Mouse (Mus musculus) hematopoietic multipotent progenitor cell, adult 10-12 weeks (in vitro differentiated cells): ENCODE data around the gene Pin1. TPM values are rescaled to one million over a fixed set of nuclear protein-coding genes. Genes with fewer than 3 reads are reported as not detected.

Source experiments
- polyA plus RNA-seq: library from polyadenylated mRNA; stranded (reverse); fragments of >175 nt; gene quantifications from 2 replicates; pipeline ENCODE4 v1.2.3, GENCODE M21; 2012; ENCODE audit warnings: low replicate concordance

The Pin1 gene
- polyA plus RNA-seq = 11.2 and 13.1 TPM in 2 replicates

DNA sequence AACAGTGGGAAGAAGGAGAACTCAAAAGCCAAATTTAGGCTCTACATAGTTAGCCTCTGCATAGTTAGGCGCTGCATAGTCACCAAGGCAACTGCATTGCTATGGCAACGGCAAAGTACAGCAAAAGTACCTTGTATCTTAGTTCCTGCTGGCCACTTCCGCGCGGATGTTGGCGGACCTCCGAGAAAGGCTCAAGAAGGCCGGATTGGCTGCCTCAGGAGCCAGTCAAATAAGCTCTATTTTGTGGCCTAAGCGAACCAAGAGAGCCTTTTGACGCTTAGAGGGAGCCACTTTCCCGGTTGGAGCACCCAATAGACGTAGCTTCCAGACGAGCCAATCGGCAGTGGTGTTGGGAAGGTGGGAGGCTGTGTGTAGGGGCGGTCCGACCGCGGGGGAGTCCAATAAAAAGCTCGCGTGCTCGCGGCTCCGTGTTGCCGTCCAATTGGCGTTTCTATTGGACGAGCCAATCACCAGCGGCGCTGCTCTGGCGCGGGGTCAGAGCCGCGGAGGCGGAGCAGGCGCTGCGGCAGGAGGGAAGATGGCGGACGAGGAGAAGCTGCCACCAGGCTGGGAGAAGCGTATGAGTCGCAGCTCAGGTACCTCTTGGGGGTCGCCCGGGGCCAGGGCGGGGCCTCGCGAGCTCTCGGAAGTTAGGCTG is at the start of gene Pin1:
Gene Pin1 (plus strand): TSS at position 494 of the 658 bp plus-strand sequence.

GRCm38 (mm10) chr9:20642101-20642895 is 9.6 kb upstream of the Pin1 start, which contains the start of gene Ubl5:
Gene Ubl5, plus strand, starts transcription at chr9:20642878.

GRCm38 (mm10) chr9:20644360-20645081 is 7.4 kb upstream of the Pin1 start, which contains the start of gene Fbxl12:
Gene Fbxl12, minus strand, starts transcription at chr9:20644767.

Other genes starting within 250 kb of the Pin1 start
- gene Zfp26, start 191.9 kb upstream of the Pin1 start, polyA plus RNA-seq = 0.29 and 0.77 TPM in 2 replicates
- 6.2 and 8.7 TPM in 2 replicates for gene Zfp426, start 159.3 kb upstream of the Pin1 start, polyA plus RNA-seq
- gene Zfp266, start 130.7 kb upstream of the Pin1 start, polyA plus RNA-seq = 0.92 and 1.7 TPM in 2 replicates
- gene Zfp846, start 70.8 kb upstream of the Pin1 start, polyA plus RNA-seq = 6.8 and 10.8 TPM in 2 replicates
- gene Ubl5, start 9.2 kb upstream of the Pin1 start, polyA plus RNA-seq = 13.0 and 20.5 TPM in 2 replicates
- 38.3 and 85.5 TPM in 2 replicates for gene Fbxl12, start 7.3 kb upstream of the Pin1 start, polyA plus RNA-seq
- 0.10 TPM in 1 of 2 replicates, not detected in the other for gene Olfm2, start 94.3 kb downstream of the Pin1 start, polyA plus RNA-seq
- 0.94 and 1.0 TPM in 2 replicates for gene Col5a3, start 163.0 kb downstream of the Pin1 start, polyA plus RNA-seq
- not detected in 2 replicates for gene Rdh8, start 166.4 kb downstream of the Pin1 start, polyA plus RNA-seq
- 86.0 and 279 TPM in 2 replicates for gene A230050P20Rik, start 216.5 kb downstream of the Pin1 start, polyA plus RNA-seq
- gene Angptl6, start 227.6 kb downstream of the Pin1 start, polyA plus RNA-seq = 2.3 and 3.8 TPM in 2 replicates
- 93.7 and 103 TPM in 2 replicates for gene Ppan, start 236.1 kb downstream of the Pin1 start, polyA plus RNA-seq
- 192 and 471 TPM in 2 replicates for gene Eif3g, start 246.5 kb downstream of the Pin1 start, polyA plus RNA-seq